Mouse (Mus musculus) limb, embryonic 12.5 days (tissue): ENCODE measurements around the gene Met. TPM values are rescaled to one million over a fixed set of nuclear protein-coding genes. Genes with fewer than 3 reads are reported as not detected.
A peak's percentile ranks its signal among the peaks of the same experiment; 100 is the strongest.

Experiments used
- ATAC-seq: fragments of 200-750 bp; cut with Nextera tagmentation; 2 replicates; pipeline ENCODE4 v1.8.0; 2017; ENCODE audit warnings: low read depth, moderate TSS enrichment; ENCODE audit not compliant: insufficient number of reproducible peaks, insufficient read depth, low FRiP score, low TSS enrichment
- H3K27ac ChIP-seq: fragments of 300-500 bp; sonication (generic); 2 replicates; pipeline ENCODE4 v1.5.1; 2016; ENCODE audit warnings: mild to moderate bottlenecking, moderate library complexity
- H3K27me3 ChIP-seq: fragments of 300-500 bp; sonication (generic); 2 replicates; pipeline ENCODE4 v1.6.1; 2016; ENCODE audit warnings: mild to moderate bottlenecking, moderate library complexity
- H3K36me3 ChIP-seq: fragments of 300-500 bp; sonication (generic); 2 replicates; pipeline ENCODE4 v1.6.1; 2016; ENCODE audit warnings: mild to moderate bottlenecking, moderate library complexity
- H3K4me1 ChIP-seq: fragments of 300-500 bp; sonication (generic); replicated peaks from 2 replicates; pipeline ENCODE4 v1.6.1; 2016
- H3K4me2 ChIP-seq: fragments of 300-500 bp; sonication (generic); 2 replicates; pipeline ENCODE4 v1.6.1; 2016; ENCODE audit warnings: mild to moderate bottlenecking, moderate library complexity
- H3K4me3 ChIP-seq: fragments of 300-500 bp; sonication (generic); replicated peaks from 2 replicates; pipeline ENCODE4 v1.5.1; 2016; ENCODE audit warnings: mild to moderate bottlenecking
- H3K9ac ChIP-seq: fragments of 300-500 bp; sonication (generic); replicated peaks from 2 replicates; pipeline ENCODE4 v1.6.1; 2016; ENCODE audit warnings: mild to moderate bottlenecking, moderate library complexity
- H3K9me3 ChIP-seq: fragments of 300-500 bp; sonication (generic); 2 replicates; pipeline ENCODE4 v1.6.1; 2016; ENCODE audit warnings: mild to moderate bottlenecking, moderate library complexity
- WGBS: fragments of 180-500 bp; shearing (Covaris S2); methylation state at CpG from one replicate; pipeline ENCODE4 v1.1.7; 2016; 5-methylcytosine and 5-hydroxymethylcytosine counted together
- polyA plus RNA-seq: library from polyadenylated mRNA; unstranded; fragments of >200 nt; fragmentation: Nextera tagmentation; extraction: Ambion mirVana; gene quantifications from 2 replicates; pipeline ENCODE4 v1.2.1, GENCODE M21; 2016

Gene Met
- polyA plus RNA-seq, 1 experiment from 2014 or later, result 7.7 TPM

DNA sequence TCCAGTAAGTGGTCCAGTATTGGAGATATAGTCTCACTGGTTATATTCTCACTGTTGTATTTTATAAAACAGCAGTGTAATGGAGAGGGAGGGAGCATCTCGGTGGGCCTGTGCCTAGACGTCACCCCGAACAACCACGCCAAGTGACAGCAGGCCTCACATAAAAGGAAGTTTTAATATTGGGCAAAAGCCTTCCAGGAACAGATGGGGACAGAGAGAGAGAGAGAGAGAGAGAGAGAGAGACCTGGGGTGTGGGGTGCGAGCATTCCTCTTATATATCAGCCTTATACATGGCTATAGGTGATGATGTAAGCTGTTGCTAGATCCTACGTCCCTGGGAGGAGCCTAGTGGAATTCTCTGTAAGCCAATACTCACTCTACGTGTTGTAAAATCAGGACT is 90.7 kb downstream of the Met start:
- no peak overlapping the region for H3K27ac ChIP-seq
- no peaks in the 10 kb centered on the region for H3K36me3 ChIP-seq
- no peak overlapping the region for H3K4me3 ChIP-seq
- H3K4me1 ChIP-seq, result no peaks in the 10 kb centered on the region
- ATAC-seq, result no peak
- H3K27me3 ChIP-seq, result no peaks in the 10 kb centered on the region
- 84% methylated on average over 7 of the region's 7 CpGs for WGBS
- H3K9me3 ChIP-seq, result no peaks in the 10 kb centered on the region
- no peak overlapping the region for H3K9ac ChIP-seq
- no peak overlapping the region for H3K4me2 ChIP-seq

DNA sequence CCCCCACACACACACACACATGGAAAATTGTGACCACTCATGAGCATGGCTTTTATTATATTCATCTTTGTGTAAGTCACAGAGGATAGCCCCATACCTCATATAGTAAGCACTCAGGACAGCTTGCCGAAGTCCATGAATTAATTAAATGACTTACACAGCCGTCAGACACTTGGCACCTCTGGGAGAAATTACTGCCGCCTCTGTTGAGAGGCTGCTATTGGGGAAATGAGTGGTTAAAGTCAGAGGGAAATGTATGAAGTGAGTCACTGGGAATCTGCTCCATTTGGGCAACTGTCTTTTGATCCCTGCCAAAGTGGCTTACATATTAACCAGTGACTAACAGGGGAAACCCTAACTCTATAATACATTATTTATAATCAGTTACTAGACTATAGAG is 91.2 kb downstream of the Met start:
- no peak overlapping the region for H3K4me3 ChIP-seq
- no peaks in the 10 kb centered on the region for H3K27me3 ChIP-seq
- no peak overlapping the region for H3K9ac ChIP-seq
- no peak overlapping the region for H3K4me2 ChIP-seq
- ATAC-seq, result no peak
- H3K9me3 ChIP-seq, result no peaks in the 10 kb centered on the region
- no peak overlapping the region for H3K27ac ChIP-seq
- WGBS, result 26% methylated on average over 3 of the region's 3 CpGs
- no peaks in the 10 kb centered on the region for H3K36me3 ChIP-seq
- no peaks in the 10 kb centered on the region for H3K4me1 ChIP-seq

GRCm38 (mm10) chr6:17555719-17556118 is 92.1 kb downstream of the Met start:
- 84% methylated on average over 7 of the region's 7 CpGs for WGBS
- H3K27me3 ChIP-seq, result no peaks in the 10 kb centered on the region
- no peak overlapping the region for H3K27ac ChIP-seq
- no peaks in the 10 kb centered on the region for H3K9me3 ChIP-seq
- no peaks in the 10 kb centered on the region for H3K36me3 ChIP-seq
- H3K9ac ChIP-seq, result no peak overlapping the region
- no peak overlapping the region for H3K4me2 ChIP-seq
- ATAC-seq, result no peak
- H3K4me1 ChIP-seq, result no peaks in the 10 kb centered on the region
- no peak overlapping the region for H3K4me3 ChIP-seq

- Histone ChIP-seq H3K36me3 (no peaks in the 10 kb centered on the region), H3K9ac (no peak overlapping the region), H3K4me2 (no peak overlapping the region), H3K9me3 (no peaks in the 10 kb centered on the region), H3K4me3 (no peak overlapping the region), H3K4me1 (peaks cover 12% of the 10 kb centered on the region), H3K27me3 (no peaks in the 10 kb centered on the region), H3K27ac (no peak overlapping the region)
- 77% methylated on average over 4 of the region's 4 CpGs for WGBS
- ATAC-seq, result no peak
Measured at GRCm38 (mm10) chr6:17559657-17560056, 96.1 kb downstream of the Met start.

GRCm38 (mm10) chr6:17561347-17561746 is 97.7 kb downstream of the Met start:
- no peak for ATAC-seq
- Histone ChIP-seq H3K4me1 (peaks cover 12% of the 10 kb centered on the region), H3K27me3 (no peaks in the 10 kb centered on the region), H3K27ac (no peak overlapping the region), H3K36me3 (no peaks in the 10 kb centered on the region), H3K4me2 (no peak overlapping the region), H3K9ac (no peak overlapping the region), H3K9me3 (no peaks in the 10 kb centered on the region), H3K4me3 (no peak overlapping the region)
- WGBS, result 41% methylated on average over 2 of the region's 2 CpGs

DNA sequence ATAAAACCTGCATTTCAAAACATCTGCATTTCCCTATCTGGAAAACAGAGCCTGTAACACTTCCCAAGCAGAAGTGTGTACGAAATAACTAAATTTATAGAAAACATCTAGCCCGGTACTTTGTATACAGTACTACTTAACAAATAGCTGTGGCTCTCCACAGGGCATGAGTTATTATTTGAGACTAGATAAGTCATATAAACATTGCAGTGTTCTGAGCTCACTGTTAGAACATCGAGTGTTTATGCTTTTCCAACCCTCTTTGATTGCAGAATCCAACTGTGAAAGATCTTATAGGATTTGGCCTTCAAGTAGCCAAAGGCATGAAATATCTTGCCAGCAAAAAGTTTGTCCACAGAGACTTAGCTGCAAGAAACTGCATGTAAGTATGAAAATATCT is 98.3 kb downstream of the Met start:
- ATAC-seq, result no peak
- no peak overlapping the region for H3K4me3 ChIP-seq
- H3K9ac ChIP-seq, result no peak overlapping the region
- no peak overlapping the region for H3K4me2 ChIP-seq
- H3K4me1 ChIP-seq, result peaks cover 12% of the 10 kb centered on the region
- H3K27me3 ChIP-seq, result no peaks in the 10 kb centered on the region
- H3K36me3 ChIP-seq, result no peaks in the 10 kb centered on the region
- H3K9me3 ChIP-seq, result no peaks in the 10 kb centered on the region
- WGBS, result 70% methylated on average over 3 of the region's 3 CpGs
- H3K27ac ChIP-seq, result no peak overlapping the region

DNA sequence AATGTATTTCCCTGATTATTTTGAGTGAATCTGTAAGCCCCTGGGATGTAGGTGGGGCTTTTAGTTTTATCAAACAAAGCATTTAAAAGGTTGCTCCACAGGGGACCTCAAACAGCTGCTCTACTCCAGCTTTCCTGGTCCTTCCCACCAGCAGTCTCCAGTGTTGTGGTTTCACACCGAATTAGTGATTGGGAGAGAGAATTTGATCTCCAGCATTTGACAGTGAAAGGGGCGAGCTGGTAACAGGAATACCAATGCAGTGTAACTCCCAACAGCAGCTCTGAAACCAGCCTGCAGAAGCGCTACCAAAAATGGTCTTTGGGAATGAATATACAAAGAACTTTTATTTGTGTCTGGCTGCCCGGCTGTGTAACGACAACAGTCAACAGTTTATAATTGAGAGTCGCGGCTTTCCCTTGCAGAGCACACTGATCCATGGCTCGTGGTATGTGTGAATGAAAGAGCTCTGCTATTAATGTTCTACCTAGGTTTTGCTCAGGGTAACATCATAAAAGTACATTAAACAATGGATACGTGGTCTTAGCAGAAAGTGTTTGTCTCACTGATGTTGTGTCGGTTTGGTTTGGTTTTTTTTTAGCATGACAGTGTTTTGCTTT is 99.0 kb downstream of the Met start:
- 0 out of 2 replicates have a peak overlapping the region, but pooled peaks have one; percentile 4 for H3K27ac ChIP-seq
- H3K4me3 ChIP-seq, result no peak overlapping the region
- no peaks in the 10 kb centered on the region for H3K36me3 ChIP-seq
- no peak overlapping the region for H3K9ac ChIP-seq
- WGBS, result 13% methylated on average over 10 of the region's 10 CpGs
- no peaks in the 10 kb centered on the region for H3K27me3 ChIP-seq
- no peaks in the 10 kb centered on the region for H3K9me3 ChIP-seq
- peaks cover 12% of the 10 kb centered on the region for H3K4me1 ChIP-seq
- ATAC-seq, result no peak
- peak overlapping the region; percentile 15; the same call in 1 of the 2 replicates for H3K4me2 ChIP-seq

GRCm38 (mm10) chr6:17568702-17569352 is 105.2 kb downstream of the Met start:
- 0 out of 2 replicates have a peak, but pooled peaks cover 4% of the 10 kb centered on the region for H3K4me1 ChIP-seq
- 89% methylated on average over 11 of the region's 11 CpGs for WGBS

GRCm38 (mm10) chr6:17573227-17573626 is 109.6 kb downstream of the Met start:
- no peaks in the 10 kb centered on the region for H3K36me3 ChIP-seq
- peaks cover 4% of the 10 kb centered on the region; the same call in 1 of the 2 replicates for H3K9me3 ChIP-seq
- no peak overlapping the region for H3K4me3 ChIP-seq
- H3K27me3 ChIP-seq, result no peaks in the 10 kb centered on the region
- H3K27ac ChIP-seq, result no peak overlapping the region
- no peak overlapping the region for H3K9ac ChIP-seq
- ATAC-seq, result no peak
- H3K4me1 ChIP-seq, result 0 out of 2 replicates have a peak, but pooled peaks cover 4% of the 10 kb centered on the region
- WGBS, result 80% methylated on average over 5 of the region's 5 CpGs
- H3K4me2 ChIP-seq, result no peak overlapping the region

More at GRCm38 (mm10) chr6:17568702-17569352, 105.2 kb downstream of the Met start:
- ATAC-seq, result no peak
- H3K27ac ChIP-seq, result no peak overlapping the region
- H3K9ac ChIP-seq, result no peak overlapping the region
- no peak overlapping the region for H3K4me2 ChIP-seq
- no peaks in the 10 kb centered on the region for H3K9me3 ChIP-seq
- H3K4me3 ChIP-seq, result no peak overlapping the region
- H3K36me3 ChIP-seq, result no peaks in the 10 kb centered on the region
- no peaks in the 10 kb centered on the region for H3K27me3 ChIP-seq

DNA sequence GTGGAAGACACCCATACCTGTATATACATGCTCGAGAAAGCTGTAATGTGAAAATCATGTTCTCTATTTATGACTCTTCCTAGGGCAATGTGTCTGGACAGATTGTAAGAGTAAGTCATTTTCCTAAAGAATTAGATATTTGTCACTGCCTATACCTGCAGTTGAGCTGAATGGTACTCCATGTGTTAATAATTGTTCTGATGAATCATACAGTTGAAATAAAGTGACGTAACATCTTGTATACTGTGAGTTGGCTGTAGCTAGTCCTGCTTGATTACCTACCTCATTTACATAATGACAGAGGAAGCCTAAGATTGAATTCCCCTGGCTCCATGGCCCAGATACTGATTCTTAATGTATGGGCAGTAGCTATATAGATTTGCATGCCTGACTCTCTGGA is 110.1 kb downstream of the Met start:
- Histone ChIP-seq H3K9ac (no peak overlapping the region), H3K27me3 (no peaks in the 10 kb centered on the region), H3K4me2 (no peak overlapping the region), H3K9me3 (peaks cover 4% of the 10 kb centered on the region; the same call in 1 of the 2 replicates), H3K27ac (no peak overlapping the region), H3K36me3 (no peaks in the 10 kb centered on the region), H3K4me3 (no peak overlapping the region), H3K4me1 (0 out of 2 replicates have a peak, but pooled peaks cover 4% of the 10 kb centered on the region)
- no peak for ATAC-seq
- 85% methylated on average over 2 of the region's 2 CpGs for WGBS

DNA sequence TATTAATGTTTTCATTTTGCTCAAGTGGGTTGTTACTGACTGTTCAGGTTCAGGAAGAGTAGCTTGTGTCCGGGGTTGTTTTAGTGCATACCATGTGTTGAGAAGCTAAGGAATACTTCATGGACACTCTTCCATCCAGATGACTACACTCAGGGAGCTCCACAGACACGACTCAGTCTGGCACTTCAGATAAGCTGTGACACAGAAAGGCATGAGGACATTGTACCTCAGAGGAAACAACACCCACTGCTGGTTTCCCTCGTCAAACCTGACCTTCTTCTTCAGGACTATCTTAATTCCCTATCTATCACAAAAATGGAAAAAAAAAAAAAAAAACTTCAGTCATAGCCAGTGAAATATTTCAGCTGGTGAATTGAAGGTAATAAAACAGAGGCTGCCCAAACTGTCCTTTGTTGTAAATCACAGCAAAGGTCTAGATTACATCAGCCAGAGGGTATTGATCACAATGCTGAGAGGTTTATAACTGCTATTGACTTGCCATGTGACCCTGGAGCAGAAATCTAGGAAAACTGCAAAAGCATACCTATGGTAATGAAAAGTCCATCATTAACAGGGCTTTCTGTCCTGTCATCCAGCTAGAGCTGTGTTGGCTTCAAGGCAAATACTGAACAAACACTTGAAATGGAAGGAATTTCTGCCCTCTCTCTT is 114.6 kb downstream of the Met start:
- 0 out of 2 replicates have a peak, but pooled peaks cover 3% of the 10 kb centered on the region for H3K4me1 ChIP-seq
- no peaks in the 10 kb centered on the region for H3K36me3 ChIP-seq
- WGBS, result 59% methylated on average over 3 of the region's 3 CpGs
- H3K4me3 ChIP-seq, result no peak overlapping the region
- H3K27me3 ChIP-seq, result no peaks in the 10 kb centered on the region
- no peak overlapping the region for H3K27ac ChIP-seq
- no peak overlapping the region for H3K9ac ChIP-seq
- H3K9me3 ChIP-seq, result peaks cover 4% of the 10 kb centered on the region; the same call in 1 of the 2 replicates
- H3K4me2 ChIP-seq, result no peak overlapping the region
- no peak for ATAC-seq
